Mouse (Mus musculus) CD4-positive, CD25-positive, alpha-beta regulatory T cell, adult 4 months (primary cell): ENCODE results near the gene Sh3d19. TPM values are rescaled to one million over a fixed set of nuclear protein-coding genes. Genes with fewer than 3 reads are reported as not detected.

ENCODE experiments used
- ATAC-seq: one replicate; pipeline ENCODE4 v1.8.0; 2017
- polyA plus RNA-seq, 2 experiments: library from polyadenylated mRNA; unstranded; fragments of 100-300 nt; shearing (Covaris generic); gene quantifications; one replicate each; pipeline ENCODE4 v1.2.1; 2017

Gene Sh3d19
- polyA plus RNA-seq, 2 experiments from 2014 or later, result 1.0 to 2.0 TPM

DNA sequence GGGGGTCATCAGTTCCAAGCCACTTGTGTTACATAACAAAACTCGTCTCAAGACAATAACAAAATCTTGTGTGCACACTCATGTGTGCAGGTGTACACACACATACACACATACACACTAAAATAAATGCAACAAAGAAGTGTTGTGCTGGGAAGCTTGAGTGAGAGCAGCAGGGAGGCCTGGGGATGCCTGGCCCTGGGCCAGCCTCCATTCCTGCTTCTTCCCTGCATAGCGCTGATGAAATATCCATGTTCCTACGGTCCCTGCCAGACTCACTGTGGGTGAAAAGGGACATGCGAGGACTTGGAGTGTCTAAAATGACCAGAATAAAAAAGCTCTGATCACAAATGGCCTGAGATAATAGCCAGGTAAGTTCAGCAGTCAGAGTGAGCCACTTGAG lies 59.7 kb downstream of the Sh3d19 start:
- ATAC-seq, result no peak

GRCm38 (mm10) chr3:86033455-86034090 lies 62.7 kb downstream of the Sh3d19 start:
- no peak for ATAC-seq

GRCm38 (mm10) chr3:86037926-86038484 lies 67.1 kb downstream of the Sh3d19 start:
- no peak for ATAC-seq

- no peak for ATAC-seq
Observed at GRCm38 (mm10) chr3:86038648-86039047, 67.7 kb downstream of the Sh3d19 start.

GRCm38 (mm10) chr3:86040286-86041201 lies 69.6 kb downstream of the Sh3d19 start:
- no peak for ATAC-seq

DNA sequence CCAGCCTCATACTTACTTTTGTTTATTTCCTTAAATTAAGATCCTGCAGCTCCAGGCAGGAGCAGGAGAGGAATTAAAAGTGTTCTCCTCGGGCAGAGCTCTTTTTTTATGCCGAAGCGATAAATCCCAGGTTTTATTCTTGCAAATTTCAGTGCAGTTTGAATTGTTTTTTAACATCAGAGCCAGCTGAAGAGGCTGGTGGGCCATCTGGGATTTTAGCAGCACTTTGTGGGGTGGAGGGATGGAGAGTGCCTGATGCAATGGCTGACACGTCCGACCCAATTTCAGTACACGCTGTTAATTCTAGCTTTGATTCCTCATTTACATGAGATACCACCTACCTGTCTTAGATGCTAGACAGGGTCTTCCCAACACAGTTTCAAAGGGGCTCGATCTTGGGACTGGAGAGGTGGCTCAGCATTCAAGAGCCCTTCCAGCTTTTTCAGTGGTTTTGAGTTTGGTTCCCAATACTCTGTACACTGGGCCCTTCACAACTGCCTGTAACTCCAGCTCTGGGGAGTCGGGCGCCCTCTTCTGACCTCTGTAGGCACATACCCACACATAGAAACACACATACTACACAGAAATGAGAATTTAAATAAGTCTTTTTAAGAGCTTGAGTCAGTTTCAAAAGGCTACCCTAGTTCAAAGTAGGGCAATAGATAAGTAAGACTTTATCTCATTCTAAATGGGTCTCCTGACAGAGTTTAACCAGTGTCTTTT lies 76.9 kb downstream of the Sh3d19 start:
- no peak for ATAC-seq

DNA sequence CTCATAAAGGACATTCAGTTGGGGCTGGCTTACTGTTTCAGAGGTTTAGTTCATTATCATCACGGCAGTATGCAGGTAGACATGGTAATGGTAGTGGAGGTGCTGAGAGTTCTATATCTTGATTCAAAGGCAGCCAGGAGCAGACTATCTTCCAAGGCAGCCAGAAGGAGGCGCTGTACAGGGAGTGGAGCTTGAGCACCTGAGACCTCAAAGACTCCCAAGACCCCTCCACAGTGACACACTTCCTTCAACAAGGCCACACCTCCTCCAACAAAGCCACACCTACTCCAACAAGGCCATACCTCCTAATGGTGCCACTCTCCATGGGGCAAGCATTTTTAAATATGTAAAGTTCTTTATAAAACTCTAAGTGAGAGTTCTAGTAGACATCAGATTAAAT lies 78.1 kb downstream of the Sh3d19 start:
- ATAC-seq, result no peak

DNA sequence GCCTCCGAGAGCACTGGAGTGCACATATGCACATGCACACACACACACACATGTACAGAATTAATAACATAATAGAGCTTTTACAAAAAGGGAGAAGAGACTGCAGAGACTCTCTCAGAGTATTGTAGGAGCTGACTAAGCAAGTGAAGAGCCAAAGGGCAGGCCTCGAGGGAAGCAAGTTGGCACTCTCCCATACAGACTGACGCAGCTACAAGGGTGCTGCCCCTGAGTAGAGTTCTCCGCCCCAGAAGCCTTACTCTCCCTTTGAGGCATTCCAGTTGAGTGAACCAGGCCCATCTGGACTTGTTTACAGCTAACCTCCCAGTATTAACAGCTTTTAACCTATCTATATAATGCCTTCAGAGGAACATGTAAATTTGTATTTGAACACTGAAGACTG lies 85.8 kb downstream of the Sh3d19 start:
- no peak for ATAC-seq

- ATAC-seq, result no peak
Observed at GRCm38 (mm10) chr3:86057436-86058095, 86.7 kb downstream of the Sh3d19 start.

DNA sequence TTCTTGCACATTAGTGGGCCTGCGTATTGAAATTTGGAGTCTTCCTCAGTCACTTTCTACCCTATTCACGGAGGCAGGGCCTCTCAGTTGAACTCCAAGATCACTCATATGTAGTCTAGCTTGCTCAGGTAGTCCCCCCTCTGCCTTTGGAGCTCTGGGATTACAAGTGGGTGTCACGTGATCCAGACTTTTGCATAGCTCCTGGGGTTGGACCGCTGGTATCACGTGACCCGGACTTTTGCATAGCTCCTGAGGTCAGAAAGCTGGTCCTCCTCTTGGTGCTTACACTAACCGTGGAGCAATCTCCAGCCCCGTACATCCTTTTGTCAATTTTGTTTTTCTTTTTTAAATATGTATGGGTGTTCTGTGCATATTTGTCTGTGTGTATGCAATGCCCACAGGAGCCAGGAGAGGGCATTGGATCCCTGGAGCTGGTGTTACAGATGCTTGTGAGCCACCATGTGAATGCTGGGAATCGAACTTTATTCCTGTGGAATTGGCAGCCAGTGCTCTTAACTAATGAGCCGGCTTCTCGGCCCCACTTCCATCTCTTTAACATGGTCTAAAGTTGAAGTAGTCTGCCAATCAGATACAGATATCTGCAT lies 98.8 kb downstream of the Sh3d19 start:
- ATAC-seq, result no peak

GRCm38 (mm10) chr3:86070799-86071198 lies 99.9 kb downstream of the Sh3d19 start:
- no peak for ATAC-seq

GRCm38 (mm10) chr3:86072066-86072465 lies 101.2 kb downstream of the Sh3d19 start:
- no peak for ATAC-seq

DNA sequence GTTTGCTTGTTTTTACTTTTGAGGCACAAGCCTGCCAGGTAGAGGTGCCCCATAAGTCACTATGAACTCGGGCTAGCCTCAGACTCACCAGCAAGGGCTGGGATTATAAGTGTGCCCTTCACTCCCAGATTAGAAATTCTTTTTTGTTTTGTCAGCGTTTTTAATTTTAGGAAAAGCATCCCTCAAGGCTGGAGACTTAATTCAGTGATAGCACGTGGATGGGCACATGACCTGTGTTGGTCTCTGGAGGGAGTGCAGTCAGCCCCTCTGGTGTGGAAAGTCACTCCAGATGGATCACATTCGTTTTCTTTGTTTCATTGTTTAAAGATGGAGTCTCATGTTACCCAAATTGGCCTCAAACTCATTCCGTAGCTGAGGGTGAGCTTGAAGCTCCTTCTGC lies 102.0 kb downstream of the Sh3d19 start:
- no peak for ATAC-seq

DNA sequence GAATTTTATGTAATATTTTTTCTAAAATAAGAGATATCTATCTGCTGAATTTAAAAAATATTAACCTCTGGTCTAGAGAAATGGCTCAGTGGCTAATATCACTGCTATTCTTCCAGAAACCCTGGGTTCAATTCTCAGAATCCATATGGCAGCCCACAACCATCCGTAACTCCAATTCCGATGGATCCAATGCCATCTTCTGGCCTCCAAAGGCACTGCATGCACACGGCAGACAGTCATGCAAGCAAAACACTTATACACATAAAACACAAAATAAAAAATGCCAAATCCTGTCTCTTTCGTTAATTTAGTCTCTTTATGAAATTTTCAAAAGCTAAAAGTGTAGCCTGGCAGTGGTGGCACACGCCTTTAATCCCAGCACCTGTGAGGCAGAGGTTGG lies 104.7 kb downstream of the Sh3d19 start:
- no peak for ATAC-seq

- no peak for ATAC-seq
Observed at GRCm38 (mm10) chr3:86076511-86077283, 105.8 kb downstream of the Sh3d19 start.

DNA sequence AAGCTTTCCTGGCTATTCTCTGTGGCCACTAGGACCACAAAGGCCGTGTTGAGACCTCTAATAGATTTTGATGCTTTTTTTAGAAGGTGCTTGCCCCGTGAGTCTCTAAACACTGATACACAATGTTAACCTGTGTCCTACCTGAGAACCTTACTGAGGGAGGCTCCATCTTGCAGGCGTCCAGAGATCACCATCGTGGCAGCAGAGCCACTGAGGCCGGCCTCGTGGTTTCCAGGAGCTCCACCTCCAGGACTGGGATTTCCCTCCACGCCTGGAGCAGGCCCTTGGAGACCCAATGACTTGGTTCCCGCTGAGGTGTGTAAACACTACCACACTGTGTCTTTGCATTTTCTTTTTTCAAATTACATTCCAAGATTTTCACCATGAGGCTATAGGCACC lies 112.1 kb downstream of the Sh3d19 start:
- ATAC-seq, result no peak

DNA sequence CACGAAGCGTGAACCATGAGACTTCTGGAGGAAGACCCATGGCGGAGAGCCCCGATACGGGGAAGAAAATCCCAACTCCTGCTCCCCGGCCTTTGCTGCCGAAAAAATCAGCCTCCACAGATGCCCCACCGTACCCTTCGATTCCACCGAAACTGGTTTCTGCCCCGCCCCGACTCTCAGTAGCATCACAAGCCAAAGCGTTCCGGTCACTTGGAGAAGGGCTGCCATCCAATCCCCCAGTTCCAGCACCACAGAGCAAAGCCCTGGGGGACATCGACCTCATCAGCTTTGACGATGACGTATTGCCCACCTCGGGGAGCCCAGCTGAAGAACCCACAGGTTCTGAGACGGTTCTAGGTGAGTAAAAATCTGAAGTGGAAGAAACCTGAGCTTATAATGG lies 114.1 kb downstream of the Sh3d19 start:
- no peak for ATAC-seq

- no peak for ATAC-seq
Observed at GRCm38 (mm10) chr3:86087872-86088271, 117.0 kb downstream of the Sh3d19 start.

DNA sequence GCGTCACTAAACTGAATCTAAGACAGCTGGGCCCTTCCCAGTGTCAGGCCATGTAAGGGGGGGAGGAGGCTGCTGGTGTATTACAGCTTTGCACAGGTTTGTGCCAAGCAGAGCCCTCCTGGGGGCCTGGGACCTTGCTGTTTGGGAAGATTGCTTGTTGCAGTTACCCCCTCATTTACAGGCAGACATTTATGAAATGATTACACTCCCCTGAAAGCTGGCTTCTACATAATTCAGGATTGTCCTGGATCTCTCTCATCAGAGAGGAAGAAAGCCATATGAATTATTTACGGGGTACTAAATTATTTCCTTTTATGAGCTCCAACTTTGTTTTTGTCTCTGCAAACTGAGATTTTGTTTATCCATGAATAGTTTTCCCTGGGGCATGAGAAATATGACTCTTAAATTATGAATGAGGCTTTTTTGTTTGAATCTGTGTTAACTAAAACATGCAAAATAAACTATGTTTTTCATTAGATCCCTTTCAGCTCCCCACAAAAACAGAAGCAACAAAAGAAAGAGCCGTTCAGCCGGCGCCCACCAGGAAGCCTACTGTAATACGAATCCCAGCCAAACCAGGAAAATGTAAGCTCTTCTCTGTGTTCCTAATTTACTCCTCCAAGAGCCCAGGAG lies 122.4 kb downstream of the Sh3d19 start:
- ATAC-seq, result no peak

DNA sequence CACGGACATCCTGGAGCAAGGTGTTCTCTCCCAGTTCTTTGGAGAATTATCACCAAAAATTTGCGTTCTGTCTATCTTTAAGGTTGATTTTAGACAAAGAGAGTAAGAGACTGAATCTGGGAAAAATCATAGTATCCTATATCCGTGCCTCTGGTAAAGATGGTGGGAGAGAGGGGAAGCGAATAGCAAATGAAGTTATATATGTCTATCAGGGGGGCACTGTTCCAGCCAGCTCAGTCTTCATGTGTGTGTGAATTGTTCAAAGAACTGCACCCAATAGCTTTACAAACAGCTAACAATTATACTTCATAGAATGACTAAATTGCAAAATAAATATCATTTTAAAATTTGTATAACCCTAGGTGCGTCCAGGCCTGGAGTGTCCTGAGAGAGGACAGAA lies 123.0 kb downstream of the Sh3d19 start:
- ATAC-seq, result no peak

DNA sequence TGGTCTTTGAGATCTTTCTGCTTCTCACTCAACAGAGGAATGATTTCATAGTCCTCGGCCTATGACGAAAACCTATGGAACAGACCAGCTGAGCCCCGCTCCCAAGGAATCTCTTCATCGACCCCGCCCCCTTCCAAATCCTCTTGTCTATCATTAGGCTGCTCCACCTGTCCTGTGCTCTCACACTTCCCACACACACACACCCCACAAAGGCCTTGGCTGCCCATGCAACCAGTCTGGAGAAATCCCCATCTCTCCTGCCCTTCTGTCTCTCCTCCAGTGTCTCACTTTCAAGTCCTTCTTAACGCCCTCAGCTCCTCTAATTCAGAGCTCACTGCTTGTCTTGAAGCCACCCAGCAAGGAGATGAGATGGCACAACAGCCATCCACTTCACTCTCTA lies 131.0 kb downstream of the Sh3d19 start:
- ATAC-seq, result no peak
